Mouse (Mus musculus): ENCODE data around the gene Iqcf4. TPM values are rescaled to one million over a fixed set of nuclear protein-coding genes. Genes with fewer than 3 reads are reported as not detected.

Iqcf4 gene
- polyA plus RNA-seq, 1 experiment = not detected

GRCm38 (mm10) chr9:106519433-106519832 is 51.4 kb downstream of the Iqcf4 start:
- Histone ChIP-seq H3K27ac (ENCODE audit: insufficient read depth, low read length) (no peak overlapping the region), H3K27me3 (ENCODE audit: control insufficient read depth, insufficient read depth, low read length, poor library complexity, severe bottlenecking) (no peaks in the 10 kb centered on the region), H3K4me1 (ENCODE audit: control insufficient read depth, insufficient read depth, low read length) (no peaks in the 10 kb centered on the region), H3K9me3 (replicated peaks; ENCODE audit: control insufficient read depth, insufficient read depth, low read length, poor library complexity, severe bottlenecking) (no peaks in the 10 kb centered on the region), H3K4me3 (ENCODE audit: low read depth, low read length) (no peak overlapping the region), H3K36me3 (ENCODE audit: control insufficient read depth, insufficient read depth, low read length, poor library complexity, severe bottlenecking) (no peaks in the 10 kb centered on the region), H3K9ac (ENCODE audit: low read depth, poor library complexity, severe bottlenecking) (no peak overlapping the region)
- TF ChIP-seq POLR2A (IDR thresholded peaks at IDR 0.05; ENCODE audit: insufficient read depth, low read length) (no peak), EP300 (IDR thresholded peaks at IDR 0.05; ENCODE audit: insufficient read depth, low read depth, low read length) (no peak), CTCF (IDR thresholded peaks at IDR 0.05; ENCODE audit: low read depth, low read length) (no peak)

Other genes starting within 250 kb of the Iqcf4 start
- gene Dusp7, start 202.4 kb downstream of the Iqcf4 start, polyA plus RNA-seq (2011; ENCODE audit: insufficient read depth, insufficient read length, low read depth, missing spikeins) = 22.4 and 22.6 TPM in 2 replicates
- gene Rpl29, start 141.5 kb downstream of the Iqcf4 start, polyA plus RNA-seq (2011; ENCODE audit: insufficient read depth, insufficient read length, low read depth, missing spikeins) = 237 and 294 TPM in 2 replicates
- 33.9 and 36.0 TPM in 2 replicates for gene Acy1, start 132.7 kb downstream of the Iqcf4 start, polyA plus RNA-seq (2011; ENCODE audit: insufficient read depth, insufficient read length, low read depth, missing spikeins)
- 6.7 and 7.5 TPM in 2 replicates for gene Abhd14b, start 123.5 kb downstream of the Iqcf4 start, polyA plus RNA-seq (2011; ENCODE audit: insufficient read depth, insufficient read length, low read depth, missing spikeins)
- 35.1 and 35.5 TPM in 2 replicates for gene Abhd14a, start 123.3 kb downstream of the Iqcf4 start, polyA plus RNA-seq (2011; ENCODE audit: insufficient read depth, insufficient read length, low read depth, missing spikeins)
- 99.2 and 115 TPM in 2 replicates for gene Pcbp4, start 117.7 kb downstream of the Iqcf4 start, polyA plus RNA-seq (2011; ENCODE audit: insufficient read depth, insufficient read length, low read depth, missing spikeins)
- gene Gpr62, start 105.1 kb downstream of the Iqcf4 start, polyA plus RNA-seq (2011; ENCODE audit: insufficient read depth, insufficient read length, low read depth, missing spikeins) = 0.30 and 0.44 TPM in 2 replicates
- 82.1 and 89.4 TPM in 2 replicates for gene Rrp9, start 95.0 kb downstream of the Iqcf4 start, polyA plus RNA-seq (2011; ENCODE audit: insufficient read depth, insufficient read length, low read depth, missing spikeins)
- 5.1 and 8.0 TPM in 2 replicates for gene Parp3, start 94.0 kb downstream of the Iqcf4 start, polyA plus RNA-seq (2011; ENCODE audit: insufficient read depth, insufficient read length, low read depth, missing spikeins)
- gene Iqcf1, start 71.0 kb downstream of the Iqcf4 start, polyA plus RNA-seq (2011; ENCODE audit: insufficient read depth, insufficient read length, low read depth, missing spikeins) = not detected in 2 replicates
- gene Iqcf5, start 56.4 kb downstream of the Iqcf4 start, polyA plus RNA-seq (2011; ENCODE audit: insufficient read depth, insufficient read length, low read depth, missing spikeins) = not detected in 2 replicates
- not detected in 2 replicates for gene Iqcf3, start 9.4 kb downstream of the Iqcf4 start, polyA plus RNA-seq (2011; ENCODE audit: insufficient read depth, insufficient read length, low read depth, missing spikeins)
- not detected in 2 replicates for gene Iqcf6, start 55.6 kb upstream of the Iqcf4 start, polyA plus RNA-seq (2011; ENCODE audit: insufficient read depth, insufficient read length, low read depth, missing spikeins)
- not detected in 2 replicates for gene Grm2, start 85.1 kb upstream of the Iqcf4 start, polyA plus RNA-seq (2011; ENCODE audit: insufficient read depth, insufficient read length, low read depth, missing spikeins)
- 30.8 and 38.7 TPM in 2 replicates for gene Tex264, start 114.9 kb upstream of the Iqcf4 start, polyA plus RNA-seq (2011; ENCODE audit: insufficient read depth, insufficient read length, low read depth, missing spikeins)
- 34.6 and 38.8 TPM in 2 replicates for gene Rad54l2, start 218.2 kb upstream of the Iqcf4 start, polyA plus RNA-seq (2011; ENCODE audit: insufficient read depth, insufficient read length, low read depth, missing spikeins)